Mouse (Mus musculus) kidney, embryonic 15.5 days (tissue): Measurements from ENCODE around the gene Coro1a. TPM values are rescaled to one million over a fixed set of nuclear protein-coding genes. Genes with fewer than 3 reads are reported as not detected.

Experiments
- ATAC-seq: fragments of 200-750 bp; cut with Nextera tagmentation; replicated peaks from 2 replicates; pipeline ENCODE4 v1.8.0; 2017; ENCODE audit warnings: moderate TSS enrichment; ENCODE audit not compliant: low FRiP score
- H3K27ac ChIP-seq: fragments of 300-500 bp; sonication (generic); 2 replicates; pipeline ENCODE4 v1.5.1; 2015; ENCODE audit warnings: mild to moderate bottlenecking, inconsistent platforms
- H3K27me3 ChIP-seq: fragments of 300-500 bp; sonication (generic); 2 replicates; pipeline ENCODE4 v1.6.1; 2015; ENCODE audit warnings: inconsistent platforms
- H3K36me3 ChIP-seq: fragments of 300-500 bp; sonication (generic); 2 replicates; pipeline ENCODE4 v1.6.1; 2015; ENCODE audit warnings: inconsistent platforms
- H3K4me1 ChIP-seq: fragments of 300-500 bp; sonication (generic); 2 replicates; pipeline ENCODE4 v1.6.1; 2015; ENCODE audit warnings: inconsistent platforms
- H3K4me2 ChIP-seq: fragments of 300-500 bp; sonication (generic); 2 replicates; pipeline ENCODE4 v1.6.1; 2015; ENCODE audit warnings: moderate library complexity, mild to moderate bottlenecking, inconsistent platforms
- H3K4me3 ChIP-seq: fragments of 300-500 bp; sonication (generic); replicated peaks from 2 replicates; pipeline ENCODE4 v1.5.1; 2015; ENCODE audit warnings: mild to moderate bottlenecking, inconsistent platforms
- H3K9ac ChIP-seq: fragments of 300-500 bp; sonication (generic); 2 replicates; pipeline ENCODE4 v1.6.1; 2015; ENCODE audit warnings: mild to moderate bottlenecking, inconsistent platforms
- H3K9me3 ChIP-seq: fragments of 300-500 bp; sonication (generic); replicated peaks from 2 replicates; pipeline ENCODE4 v1.6.1; 2016; ENCODE audit warnings: inconsistent platforms
- WGBS: fragments of 180-500 bp; shearing (Covaris S2); methylation state at CpG from one replicate; pipeline ENCODE4 v1.1.7; 2015; ENCODE audit warnings: mixed read lengths; 5-methylcytosine and 5-hydroxymethylcytosine counted together
- polyA plus RNA-seq: library from polyadenylated mRNA; unstranded; fragments of >200 nt; fragmentation: Nextera tagmentation; extraction: Ambion mirVana; gene quantifications from 2 replicates; pipeline ENCODE4 v1.2.1, GENCODE M21; 2015

Gene Coro1a
- polyA plus RNA-seq, 1 experiment from 2014 or later: 24.3 TPM

GRCm38 (mm10) chr7:126702861-126703756 is 4.5 kb downstream of the Coro1a start:
- Histone ChIP-seq H3K27ac (no peak overlapping the region), H3K27me3 (peaks cover 44% of the 10 kb centered on the region), H3K4me3 (peak overlapping the region; percentile 49), H3K9me3 (no peaks in the 10 kb centered on the region), H3K36me3 (0 out of 2 replicates have a peak, but pooled peaks cover 9% of the 10 kb centered on the region), H3K4me1 (peaks cover 26% of the 10 kb centered on the region), H3K9ac (no peak overlapping the region), H3K4me2 (0 out of 2 replicates have a peak overlapping the region, but pooled peaks have one; percentile 95)
- 75% methylated on average over 12 of the region's 12 CpGs for WGBS
- no peak for ATAC-seq

- ATAC-seq: no peak
- 78% methylated on average over 6 of the region's 6 CpGs for WGBS
- no peak overlapping the region for H3K27ac ChIP-seq
These were observed 5.2 kb downstream of the Coro1a start for GRCm38 (mm10) chr7:126702358-126702757.

GRCm38 (mm10) chr7:126701559-126702357 is 5.8 kb downstream of the Coro1a start:
- peak overlapping the region; percentile 39 for H3K4me2 ChIP-seq
- H3K27ac ChIP-seq: no peak overlapping the region
- H3K4me3 ChIP-seq: no peak overlapping the region
- no peaks in the 10 kb centered on the region for H3K9me3 ChIP-seq
- H3K27me3 ChIP-seq: peaks cover 44% of the 10 kb centered on the region
- H3K36me3 ChIP-seq: peaks cover 17% of the 10 kb centered on the region; the same call in 1 of the 2 replicates
- peaks cover 32% of the 10 kb centered on the region for H3K4me1 ChIP-seq
- no peak for ATAC-seq
- H3K9ac ChIP-seq: 0 out of 2 replicates have a peak overlapping the region, but pooled peaks have one; percentile 14
- WGBS: 59% methylated on average over 24 of the region's 24 CpGs

More at GRCm38 (mm10) chr7:126702358-126702757, 5.2 kb downstream of the Coro1a start:
- H3K9ac ChIP-seq: no peak overlapping the region
- no peak overlapping the region for H3K4me3 ChIP-seq
- peaks cover 26% of the 10 kb centered on the region for H3K4me1 ChIP-seq
- no peaks in the 10 kb centered on the region for H3K9me3 ChIP-seq
- peaks cover 44% of the 10 kb centered on the region for H3K27me3 ChIP-seq
- no peak overlapping the region for H3K4me2 ChIP-seq
- peaks cover 15% of the 10 kb centered on the region; the same call in 1 of the 2 replicates for H3K36me3 ChIP-seq

GRCm38 (mm10) chr7:126701070-126701469 is 6.5 kb downstream of the Coro1a start:
- Histone ChIP-seq H3K9ac (0 out of 2 replicates have a peak overlapping the region, but pooled peaks have one; percentile 14), H3K4me3 (no peak overlapping the region)

GRCm38 (mm10) chr7:126700063-126701015 is 7.2 kb downstream of the Coro1a start:
- Histone ChIP-seq H3K9ac (no peak overlapping the region), H3K4me2 (no peak overlapping the region), H3K4me1 (peaks cover 38% of the 10 kb centered on the region), H3K27me3 (peaks cover 35% of the 10 kb centered on the region), H3K9me3 (no peaks in the 10 kb centered on the region), H3K36me3 (peaks cover 17% of the 10 kb centered on the region; the same call in 1 of the 2 replicates), H3K4me3 (no peak overlapping the region), H3K27ac (no peak overlapping the region)
- ATAC-seq: no peak
- 82% methylated on average over 25 of the region's 25 CpGs for WGBS

More at GRCm38 (mm10) chr7:126701070-126701469, 6.5 kb downstream of the Coro1a start:
- WGBS: 6% methylated on average over 11 of the region's 11 CpGs
- peak; percentile 24; the same call in 1 of the 2 replicates for ATAC-seq
- peak overlapping the region; percentile 39 for H3K4me2 ChIP-seq
- no peak overlapping the region for H3K27ac ChIP-seq
- H3K36me3 ChIP-seq: peaks cover 17% of the 10 kb centered on the region; the same call in 1 of the 2 replicates
- H3K27me3 ChIP-seq: peaks cover 43% of the 10 kb centered on the region
- peaks cover 38% of the 10 kb centered on the region for H3K4me1 ChIP-seq
- no peaks in the 10 kb centered on the region for H3K9me3 ChIP-seq

GRCm38 (mm10) chr7:126697838-126698237 is 9.7 kb downstream of the Coro1a start:
- H3K4me2 ChIP-seq: no peak overlapping the region
- ATAC-seq: no peak
- no peaks in the 10 kb centered on the region for H3K9me3 ChIP-seq
- H3K9ac ChIP-seq: no peak overlapping the region
- H3K27me3 ChIP-seq: peaks cover 11% of the 10 kb centered on the region; the same call in 1 of the 2 replicates
- no peak overlapping the region for H3K27ac ChIP-seq
- no peak overlapping the region for H3K4me3 ChIP-seq
- H3K4me1 ChIP-seq: peaks cover 34% of the 10 kb centered on the region
- H3K36me3 ChIP-seq: peaks cover 17% of the 10 kb centered on the region; the same call in 1 of the 2 replicates
- WGBS: 96% methylated on average over 8 of the region's 8 CpGs

- no peak overlapping the region for H3K27ac ChIP-seq
- H3K36me3 ChIP-seq: peaks cover 26% of the 10 kb centered on the region
- peak overlapping the region; percentile 90 for H3K4me2 ChIP-seq
- 0 out of 2 replicates have a peak, but pooled peaks cover 2% of the 10 kb centered on the region for H3K27me3 ChIP-seq
- peaks cover 34% of the 10 kb centered on the region for H3K4me1 ChIP-seq
- ATAC-seq: no peak
- H3K9ac ChIP-seq: peak overlapping the region; percentile 76; the same call in 1 of the 2 replicates
- H3K4me3 ChIP-seq: peak overlapping the region; percentile 93
- H3K9me3 ChIP-seq: no peaks in the 10 kb centered on the region
- WGBS: 73% methylated on average over 3 of the region's 3 CpGs
These were observed 10.7 kb downstream of the Coro1a start for GRCm38 (mm10) chr7:126696886-126697285.

GRCm38 (mm10) chr7:126696303-126696702 is 11.3 kb downstream of the Coro1a start:
- 3% methylated on average over 17 of the region's 17 CpGs for WGBS
- H3K9me3 ChIP-seq: no peaks in the 10 kb centered on the region
- peaks cover 31% of the 10 kb centered on the region for H3K4me1 ChIP-seq
- peak overlapping the region; percentile 90 for H3K4me2 ChIP-seq
- ATAC-seq: no peak; the same call in 1 of the 2 replicates
- peak overlapping the region; percentile 93 for H3K4me3 ChIP-seq
- H3K27me3 ChIP-seq: no peaks in the 10 kb centered on the region
- H3K27ac ChIP-seq: peak overlapping the region; percentile 98
- peaks cover 31% of the 10 kb centered on the region for H3K36me3 ChIP-seq
- peak overlapping the region; percentile 76 for H3K9ac ChIP-seq

GRCm38 (mm10) chr7:126695631-126696207 is 11.9 kb downstream of the Coro1a start, which contains the start of gene Slx1b:
Gene Slx1b (minus strand): TSS chr7:126695784.
- peak; percentile 97 for ATAC-seq
- Histone ChIP-seq H3K4me1 (peaks cover 25% of the 10 kb centered on the region), H3K36me3 (peaks cover 37% of the 10 kb centered on the region), H3K27me3 (no peaks in the 10 kb centered on the region), H3K4me3 (peak within 1 kb of the TSS; percentile 93), H3K4me2 (peak within 1 kb of the TSS; percentile 90), H3K9ac (peak within 1 kb of the TSS; percentile 85), H3K9me3 (no peaks in the 10 kb centered on the region), H3K27ac (peak within 1 kb of the TSS; percentile 98)
- 0% methylated on average over 40 of the region's 40 CpGs for WGBS

- peak; percentile 64 for ATAC-seq
- under 1% methylated on average over 31 of the region's 31 CpGs for WGBS
- Histone ChIP-seq H3K9ac (peak within 1 kb of the TSS; percentile 85), H3K27me3 (no peaks in the 10 kb centered on the region), H3K9me3 (no peaks in the 10 kb centered on the region), H3K4me2 (peak within 1 kb of the TSS; percentile 90), H3K27ac (peak within 1 kb of the TSS; percentile 98), H3K36me3 (peaks cover 39% of the 10 kb centered on the region), H3K4me3 (peak within 1 kb of the TSS; percentile 93), H3K4me1 (peaks cover 25% of the 10 kb centered on the region)
These were observed 12.4 kb downstream of the Coro1a start, which contains the start of gene Bola2 for GRCm38 (mm10) chr7:126695210-126695611. Gene Bola2 (plus strand): TSS chr7:126695401.
